Mouse (Mus musculus): ENCODE data around the gene Serpina1c. TPM values are rescaled to one million over a fixed set of nuclear protein-coding genes. Genes with fewer than 3 reads are reported as not detected.

The Serpina1c gene
- polyA plus RNA-seq (2014; fragmentation: Illumina TruSeq; extraction: RNeasy Lipid Tissue Mini Kit (QIAGEN cat#74804); ENCODE audit: low read depth, low replicate concordance), result not detected

DNA sequence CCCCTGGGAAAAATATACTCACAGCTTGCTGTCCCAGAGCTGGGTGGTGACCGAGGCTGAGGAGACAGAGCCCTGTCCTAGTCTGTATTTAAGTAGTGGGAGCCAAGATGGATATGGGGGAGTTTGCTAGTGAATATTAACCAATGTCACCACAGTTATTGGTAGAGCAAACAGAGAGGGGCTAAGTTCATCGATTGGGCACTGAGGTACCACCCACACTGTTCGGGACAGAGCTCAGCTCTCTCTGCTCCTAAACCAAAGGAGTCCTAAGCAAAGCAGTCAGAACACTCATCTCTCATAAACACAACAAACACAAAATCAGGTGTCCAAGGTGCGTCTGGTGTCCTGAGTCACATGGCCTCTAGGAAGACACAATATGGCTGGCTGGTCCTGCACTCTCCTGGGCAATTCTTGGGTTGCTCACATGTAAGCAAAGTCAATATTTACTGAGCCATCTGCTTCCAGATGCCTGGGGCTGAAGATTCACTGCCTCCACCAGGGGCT, at the start of gene Serpina1c:
Gene Serpina1c, minus strand, starts transcription at position 51 of the 504 bp plus-strand sequence.

DNA sequence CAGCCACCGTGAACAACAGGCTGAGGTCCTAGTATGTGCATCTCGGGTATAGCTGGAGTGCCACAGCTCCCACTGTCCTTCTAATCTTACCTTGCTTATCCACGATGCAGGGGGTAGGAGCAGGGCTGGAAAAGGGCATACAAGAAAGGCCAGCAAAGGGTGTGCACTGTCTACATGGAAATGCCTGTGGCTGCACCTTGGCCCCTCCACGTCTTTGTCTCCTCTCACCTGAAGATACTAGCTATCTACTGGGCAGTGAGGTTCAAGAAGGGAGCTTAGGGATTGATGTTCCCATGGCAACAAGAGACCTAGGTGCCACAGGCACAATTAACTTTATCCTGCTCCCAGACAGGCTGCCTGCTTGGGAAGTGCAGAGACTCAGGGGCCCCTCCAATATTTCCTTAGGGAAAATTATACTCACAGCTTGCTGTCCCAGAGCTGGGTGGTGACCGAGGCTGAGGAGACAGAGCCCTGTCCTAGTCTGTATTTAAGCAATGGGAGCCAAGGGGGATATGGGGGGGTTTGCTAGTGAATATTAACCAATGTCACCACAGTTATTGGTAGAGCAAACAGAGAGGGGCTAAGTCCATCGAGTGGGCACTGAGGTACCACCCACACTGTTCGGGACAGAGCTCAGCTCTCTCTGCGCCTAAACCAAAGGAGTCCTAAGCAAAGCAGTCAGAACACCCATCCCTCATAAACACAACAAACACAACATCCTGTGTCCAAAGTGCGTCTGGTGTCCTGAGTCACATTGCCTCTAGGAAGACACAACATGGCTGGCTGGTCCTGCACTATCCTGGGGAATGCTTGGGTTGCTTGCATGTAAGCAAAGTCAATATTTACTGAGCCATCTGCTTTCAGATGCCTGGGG, 41.3 kb downstream of the Serpina1c start, which contains the start of gene Serpina1a:
Gene Serpina1a, minus strand, starts transcription at position 462 of the 874 bp plus-strand sequence.

Other genes with a start within 250 kb of the Serpina1c start
- 0.13 TPM for gene Serpina6, start 247.7 kb downstream of the Serpina1c start, polyA plus RNA-seq (2014; fragmentation: Illumina TruSeq; extraction: RNeasy Lipid Tissue Mini Kit (QIAGEN cat#74804); ENCODE audit: low read depth, low replicate concordance)
- gene Serpina16, start 228.7 kb downstream of the Serpina1c start, polyA plus RNA-seq (2014; fragmentation: Illumina TruSeq; extraction: RNeasy Lipid Tissue Mini Kit (QIAGEN cat#74804); ENCODE audit: low read depth, low replicate concordance), result 3.0 TPM
- 3.1 TPM for gene Serpina1f, start 209.4 kb downstream of the Serpina1c start, polyA plus RNA-seq (2014; fragmentation: Illumina TruSeq; extraction: RNeasy Lipid Tissue Mini Kit (QIAGEN cat#74804); ENCODE audit: low read depth, low replicate concordance)
- 0.64 TPM for gene Serpina1d, start 131.3 kb downstream of the Serpina1c start, polyA plus RNA-seq (2014; fragmentation: Illumina TruSeq; extraction: RNeasy Lipid Tissue Mini Kit (QIAGEN cat#74804); ENCODE audit: low read depth, low replicate concordance)
- 0.32 TPM for gene Serpina1b, start 74.5 kb downstream of the Serpina1c start, polyA plus RNA-seq (2014; fragmentation: Illumina TruSeq; extraction: RNeasy Lipid Tissue Mini Kit (QIAGEN cat#74804); ENCODE audit: low read depth, low replicate concordance)
- 1.4 TPM for gene Serpina1a, start 41.3 kb downstream of the Serpina1c start, polyA plus RNA-seq (2014; fragmentation: Illumina TruSeq; extraction: RNeasy Lipid Tissue Mini Kit (QIAGEN cat#74804); ENCODE audit: low read depth, low replicate concordance)
- 0.50 TPM for gene Serpina1e, start 54.1 kb upstream of the Serpina1c start, polyA plus RNA-seq (2014; fragmentation: Illumina TruSeq; extraction: RNeasy Lipid Tissue Mini Kit (QIAGEN cat#74804); ENCODE audit: low read depth, low replicate concordance)
- gene Serpina11, start 85.1 kb upstream of the Serpina1c start, polyA plus RNA-seq (2014; fragmentation: Illumina TruSeq; extraction: RNeasy Lipid Tissue Mini Kit (QIAGEN cat#74804); ENCODE audit: low read depth, low replicate concordance), result not detected
- 0.25 TPM for gene Serpina9, start 108.9 kb upstream of the Serpina1c start, polyA plus RNA-seq (2014; fragmentation: Illumina TruSeq; extraction: RNeasy Lipid Tissue Mini Kit (QIAGEN cat#74804); ENCODE audit: low read depth, low replicate concordance)
- gene Serpina12, start 139.6 kb upstream of the Serpina1c start, polyA plus RNA-seq (2014; fragmentation: Illumina TruSeq; extraction: RNeasy Lipid Tissue Mini Kit (QIAGEN cat#74804); ENCODE audit: low read depth, low replicate concordance), result not detected
- 105 TPM for gene Serpina5, start 196.2 kb upstream of the Serpina1c start, polyA plus RNA-seq (2014; fragmentation: Illumina TruSeq; extraction: RNeasy Lipid Tissue Mini Kit (QIAGEN cat#74804); ENCODE audit: low read depth, low replicate concordance)
- gene Serpina3a, start 207.8 kb upstream of the Serpina1c start, polyA plus RNA-seq (2014; fragmentation: Illumina TruSeq; extraction: RNeasy Lipid Tissue Mini Kit (QIAGEN cat#74804); ENCODE audit: low read depth, low replicate concordance), result 73.8 TPM
- gene Serpina3b, start 223.1 kb upstream of the Serpina1c start, polyA plus RNA-seq (2014; fragmentation: Illumina TruSeq; extraction: RNeasy Lipid Tissue Mini Kit (QIAGEN cat#74804); ENCODE audit: low read depth, low replicate concordance), result 2.6 TPM
- 17.6 TPM for gene Serpina3c, start 249.0 kb upstream of the Serpina1c start, polyA plus RNA-seq (2014; fragmentation: Illumina TruSeq; extraction: RNeasy Lipid Tissue Mini Kit (QIAGEN cat#74804); ENCODE audit: low read depth, low replicate concordance)